Mouse (Mus musculus): Measurements from ENCODE around the gene Tspan17. TPM values are rescaled to one million over a fixed set of nuclear protein-coding genes. Genes with fewer than 3 reads are reported as not detected.
A peak's percentile ranks its signal among the peaks of the same experiment; 100 is the strongest.

Tspan17 gene
- polyA plus RNA-seq (2015; fragmentation: Nextera tagmentation; extraction: Ambion mirVana) = 20.5 and 22.9 TPM in 2 replicates

- no peak within 1 kb of the TSS for H3K27ac ChIP-seq (replicated peaks)
- 3% methylated on average over 48 of the region's 49 CpGs for WGBS
These were observed at the start of gene Tspan17 for GRCm38 (mm10) chr13:54788740-54789560. TSS of gene Tspan17 (plus strand) at chr13:54789377.

GRCm38 (mm10) chr13:54746110-54746509 is 43.1 kb upstream of the Tspan17 start:
- H3K4me1 ChIP-seq = peaks cover 57% of the 10 kb centered on the region
- no peak overlapping the region for H3K9ac ChIP-seq (replicated peaks)
- no peaks in the 10 kb centered on the region for H3K27me3 ChIP-seq
- peaks cover 10% of the 10 kb centered on the region; the same call in 1 of the 2 replicates for H3K36me3 ChIP-seq
- peak overlapping the region; percentile 33 for H3K4me2 ChIP-seq (replicated peaks)
- ATAC-seq (replicated peaks) = no peak
- no peaks in the 10 kb centered on the region for H3K9me3 ChIP-seq
- H3K4me3 ChIP-seq = no peak overlapping the region
- H3K27ac ChIP-seq (replicated peaks) = peak overlapping the region; percentile 52; the same call in 1 of the 2 replicates
- WGBS = 35% methylated on average over 6 of the region's 6 CpGs

More at GRCm38 (mm10) chr13:54788740-54789560, at the start of gene Tspan17:
- peaks cover 9% of the 10 kb centered on the region for H3K27me3 ChIP-seq
- ATAC-seq (replicated peaks) = peak; percentile 75
- H3K9me3 ChIP-seq = no peaks in the 10 kb centered on the region
- H3K9ac ChIP-seq (replicated peaks) = peak within 1 kb of the TSS; percentile 54
- no peaks in the 10 kb centered on the region for H3K36me3 ChIP-seq
- peak within 1 kb of the TSS; percentile 98 for H3K4me2 ChIP-seq (replicated peaks)
- H3K4me3 ChIP-seq = peak within 1 kb of the TSS; percentile 51
- H3K4me1 ChIP-seq = peaks cover 17% of the 10 kb centered on the region

GRCm38 (mm10) chr13:54746896-54747295 is 42.3 kb upstream of the Tspan17 start:
- H3K36me3 ChIP-seq = 0 out of 2 replicates have a peak, but pooled peaks cover 4% of the 10 kb centered on the region
- no peak for ATAC-seq (replicated peaks)
- no peak overlapping the region for H3K27ac ChIP-seq (replicated peaks)
- H3K9me3 ChIP-seq = no peaks in the 10 kb centered on the region
- 29% methylated on average over 10 of the region's 10 CpGs for WGBS
- H3K4me2 ChIP-seq (replicated peaks) = peak overlapping the region; percentile 69
- H3K9ac ChIP-seq (replicated peaks) = no peak overlapping the region
- peaks cover 52% of the 10 kb centered on the region for H3K4me1 ChIP-seq
- H3K4me3 ChIP-seq = peak overlapping the region; percentile 77; the same call in 1 of the 2 replicates
- H3K27me3 ChIP-seq = peaks cover 5% of the 10 kb centered on the region; the same call in 1 of the 2 replicates

- H3K27ac ChIP-seq (replicated peaks) = peak overlapping the region; percentile 91; the same call in 1 of the 2 replicates
- no peak for ATAC-seq (replicated peaks)
- H3K36me3 ChIP-seq = 0 out of 2 replicates have a peak, but pooled peaks cover 4% of the 10 kb centered on the region
- 84% methylated on average over 8 of the region's 8 CpGs for WGBS
- peak overlapping the region; percentile 69 for H3K4me2 ChIP-seq (replicated peaks)
- no peaks in the 10 kb centered on the region for H3K9me3 ChIP-seq
- peaks cover 62% of the 10 kb centered on the region for H3K4me1 ChIP-seq
- peak overlapping the region; percentile 77 for H3K4me3 ChIP-seq
- peak overlapping the region; percentile 76 for H3K9ac ChIP-seq (replicated peaks)
- peaks cover 5% of the 10 kb centered on the region; the same call in 1 of the 2 replicates for H3K27me3 ChIP-seq
These were observed 41.0 kb upstream of the Tspan17 start for GRCm38 (mm10) chr13:54748190-54748589.

- 25% methylated on average over 10 of the region's 10 CpGs for WGBS
- H3K4me2 ChIP-seq (replicated peaks) = peak overlapping the region; percentile 69
- peak overlapping the region; percentile 76 for H3K9ac ChIP-seq (replicated peaks)
- peak overlapping the region; percentile 91 for H3K27ac ChIP-seq (replicated peaks)
- ATAC-seq (replicated peaks) = peak; percentile 24
- H3K36me3 ChIP-seq = 0 out of 2 replicates have a peak, but pooled peaks cover 4% of the 10 kb centered on the region
- H3K27me3 ChIP-seq = peaks cover 5% of the 10 kb centered on the region; the same call in 1 of the 2 replicates
- H3K4me3 ChIP-seq = peak overlapping the region; percentile 77
- peaks cover 63% of the 10 kb centered on the region for H3K4me1 ChIP-seq
- no peaks in the 10 kb centered on the region for H3K9me3 ChIP-seq
These were observed 40.5 kb upstream of the Tspan17 start for GRCm38 (mm10) chr13:54748721-54749060.

- peaks cover 5% of the 10 kb centered on the region; the same call in 1 of the 2 replicates for H3K27me3 ChIP-seq
- peak; percentile 92 for ATAC-seq (replicated peaks)
- peak overlapping the region; percentile 69 for H3K4me2 ChIP-seq (replicated peaks)
- peaks cover 66% of the 10 kb centered on the region for H3K4me1 ChIP-seq
- H3K27ac ChIP-seq (replicated peaks) = peak overlapping the region; percentile 91
- WGBS = 2% methylated on average over 48 of the region's 100 CpGs
- H3K9ac ChIP-seq (replicated peaks) = peak overlapping the region; percentile 76
- H3K36me3 ChIP-seq = no peaks in the 10 kb centered on the region
- H3K4me3 ChIP-seq = peak overlapping the region; percentile 77
- no peaks in the 10 kb centered on the region for H3K9me3 ChIP-seq
These were observed 39.9 kb upstream of the Tspan17 start for GRCm38 (mm10) chr13:54749061-54749863.

GRCm38 (mm10) chr13:54749864-54750411 is 39.2 kb upstream of the Tspan17 start, which contains the start of gene Gprin1:
TSS of gene Gprin1 (minus strand) at chr13:54749874.
- Histone ChIP-seq H3K9me3 (no peaks in the 10 kb centered on the region), H3K27ac (replicated peaks) (peak within 1 kb of the TSS; percentile 91), H3K4me1 (peaks cover 68% of the 10 kb centered on the region), H3K9ac (replicated peaks) (peak within 1 kb of the TSS; percentile 76), H3K36me3 (no peaks in the 10 kb centered on the region), H3K4me2 (replicated peaks) (peak within 1 kb of the TSS; percentile 69), H3K4me3 (peak within 1 kb of the TSS; percentile 77), H3K27me3 (peaks cover 5% of the 10 kb centered on the region; the same call in 1 of the 2 replicates)
- ATAC-seq (replicated peaks) = peak; percentile 64
- WGBS = 2% methylated on average over 29 of the region's 29 CpGs

- Histone ChIP-seq H3K4me1 (peaks cover 71% of the 10 kb centered on the region), H3K27ac (replicated peaks) (no peak overlapping the region), H3K27me3 (peaks cover 5% of the 10 kb centered on the region; the same call in 1 of the 2 replicates), H3K4me2 (replicated peaks) (no peak overlapping the region), H3K36me3 (no peaks in the 10 kb centered on the region), H3K9ac (replicated peaks) (no peak overlapping the region), H3K4me3 (no peak overlapping the region), H3K9me3 (no peaks in the 10 kb centered on the region)
- ATAC-seq (replicated peaks) = no peak
- 8% methylated on average over 8 of the region's 8 CpGs for WGBS
These were observed 38.5 kb upstream of the Tspan17 start for GRCm38 (mm10) chr13:54750699-54751098.

GRCm38 (mm10) chr13:54752656-54753055 is 36.5 kb upstream of the Tspan17 start:
- Histone ChIP-seq H3K4me3 (no peak overlapping the region), H3K9me3 (no peaks in the 10 kb centered on the region), H3K9ac (replicated peaks) (no peak overlapping the region), H3K27me3 (peaks cover 5% of the 10 kb centered on the region; the same call in 1 of the 2 replicates), H3K36me3 (no peaks in the 10 kb centered on the region), H3K27ac (replicated peaks) (no peak overlapping the region), H3K4me1 (peaks cover 72% of the 10 kb centered on the region), H3K4me2 (replicated peaks) (no peak overlapping the region)
- WGBS = 45% methylated on average over 10 of the region's 10 CpGs
- no peak for ATAC-seq (replicated peaks)

- peaks cover 70% of the 10 kb centered on the region for H3K4me1 ChIP-seq
- no peaks in the 10 kb centered on the region for H3K36me3 ChIP-seq
- H3K27ac ChIP-seq (replicated peaks) = no peak overlapping the region
- H3K4me2 ChIP-seq (replicated peaks) = no peak overlapping the region
- ATAC-seq (replicated peaks) = no peak
- 58% methylated on average over 6 of the region's 6 CpGs for WGBS
- no peaks in the 10 kb centered on the region for H3K9me3 ChIP-seq
- no peak overlapping the region for H3K4me3 ChIP-seq
- peaks cover 5% of the 10 kb centered on the region; the same call in 1 of the 2 replicates for H3K27me3 ChIP-seq
- H3K9ac ChIP-seq (replicated peaks) = no peak overlapping the region
These were observed 35.4 kb upstream of the Tspan17 start for GRCm38 (mm10) chr13:54753733-54754132.
